Mouse (Mus musculus) heart, adult 2 months (tissue): ENCODE results near the gene Cpt1b. TPM values are rescaled to one million over a fixed set of nuclear protein-coding genes. Genes with fewer than 3 reads are reported as not detected.
A peak's percentile ranks its signal among the peaks of the same experiment; 100 is the strongest.

Experiments
- DNase-seq, 2 experiments: peaks; one replicate each; pipeline ENCODE4 v3.0.0; 2021
- H3K27ac ChIP-seq: fragments of 200-600 bp; 2 replicates; pipeline ENCODE4 v1.8.1; 2022
- H3K27me3 ChIP-seq: fragments of 200-500 bp; 2 replicates; pipeline ENCODE4 v1.6.1; 2012; ENCODE audit warnings: mild to moderate bottlenecking, low read length, inconsistent platforms, mixed read lengths; ENCODE audit not compliant: control insufficient read depth, insufficient read depth
- H3K36me3 ChIP-seq: fragments of 200-500 bp; 2 replicates; pipeline ENCODE4 v1.6.1; 2012; ENCODE audit warnings: low read length, inconsistent platforms; ENCODE audit not compliant: control insufficient read depth, insufficient read depth
- H3K4me1 ChIP-seq: fragments of 200-500 bp; 2 replicates; pipeline ENCODE4 v1.6.1; 2011; ENCODE audit warnings: low read length; ENCODE audit not compliant: control insufficient read depth, insufficient read depth
- H3K4me3 ChIP-seq: fragments of 200-600 bp; 2 replicates; pipeline ENCODE4 v1.8.1; 2022
- H3K79me2 ChIP-seq: fragments of 200-500 bp; replicated peaks from 2 replicates; pipeline ENCODE4 v1.6.1; 2012; ENCODE audit warnings: mild to moderate bottlenecking, inconsistent platforms, low read length, moderate library complexity, mixed read lengths; ENCODE audit not compliant: control insufficient read depth, insufficient read depth
- H3K9ac ChIP-seq: fragments of 200-500 bp; 2 replicates; pipeline ENCODE4 v1.6.1; 2012; ENCODE audit warnings: low read depth, mild to moderate bottlenecking, control low read depth, inconsistent platforms, low read length, mixed read lengths
- CTCF ChIP-seq: fragments of 200-600 bp; IDR thresholded peaks from 2 replicates; pipeline ENCODE4 v1.8.1; 2022; ENCODE audit warnings: antibody characterized with exemption, mild to moderate bottlenecking, moderate library complexity
- EP300 ChIP-seq: fragments of 200-500 bp; IDR thresholded peaks from 2 replicates; pipeline ENCODE4 v1.6.1; 2011; ENCODE audit warnings: low read depth, low read length, control low read depth; ENCODE audit not compliant: insufficient read depth
- POLR2A ChIP-seq: fragments of 200-500 bp; IDR thresholded peaks from 2 replicates; pipeline ENCODE4 v1.6.1; 2011; ENCODE audit warnings: mild to moderate bottlenecking, low read depth, low read length, control low read depth; ENCODE audit not compliant: insufficient read depth
- WGBS: fragments of 180-500 bp; shearing (Covaris S2); methylation state at CpG from one replicate; pipeline ENCODE4 v1.1.7; 2018; 5-methylcytosine and 5-hydroxymethylcytosine counted together
- intact Hi-C: fragments of 180-260 bp; cut with DNase I; formaldehyde crosslinking; loops from one replicate; pipeline ENCODE4 v1.15.1; 2025
- polyA plus RNA-seq: library from polyadenylated mRNA; depleted of rRNA; stranded (reverse); fragments of >200 nt; gene quantifications from 2 replicates; pipeline ENCODE4 v1.2.3, GENCODE M21; 2012
- total RNA-seq, 2 experiments: library from RNA; stranded (reverse); gene quantifications; 2 replicates each; pipeline ENCODE4 v1.2.3; 2021

The Cpt1b gene
- total and polyA plus RNA-seq, 3 experiments, result 565 to 786 (median 584) TPM

- intact Hi-C loops, result loop anchor here (10.0 kb wide), 1 partner anchor 235 kb away; the partner anchor contains the start of genes Mapk11 and Mapk12
- 0 out of 2 replicates have a peak, but pooled peaks cover 2% of the 10 kb centered on the region for H3K27me3 ChIP-seq
- H3K36me3 ChIP-seq, result no peaks in the 10 kb centered on the region
- no peaks in the 10 kb centered on the region for H3K4me1 ChIP-seq
- H3K4me3 ChIP-seq, result peak overlapping the region; percentile 62
- H3K9ac ChIP-seq, result no peak overlapping the region
- peak overlapping the region; percentile 87 for H3K27ac ChIP-seq
- H3K79me2 ChIP-seq, result no peaks in the 10 kb centered on the region
- no peak for TF ChIP-seq CTCF
- no peak for TF ChIP-seq POLR2A
- TF ChIP-seq EP300, result no peak
- WGBS, result 18% methylated on average over 10 of the region's 10 CpGs
- peak; percentile 28 to 59 for DNase-seq
Measured at GRCm38 (mm10) chr15:89379429-89379828, 46.2 kb downstream of the Cpt1b start.

DNA sequence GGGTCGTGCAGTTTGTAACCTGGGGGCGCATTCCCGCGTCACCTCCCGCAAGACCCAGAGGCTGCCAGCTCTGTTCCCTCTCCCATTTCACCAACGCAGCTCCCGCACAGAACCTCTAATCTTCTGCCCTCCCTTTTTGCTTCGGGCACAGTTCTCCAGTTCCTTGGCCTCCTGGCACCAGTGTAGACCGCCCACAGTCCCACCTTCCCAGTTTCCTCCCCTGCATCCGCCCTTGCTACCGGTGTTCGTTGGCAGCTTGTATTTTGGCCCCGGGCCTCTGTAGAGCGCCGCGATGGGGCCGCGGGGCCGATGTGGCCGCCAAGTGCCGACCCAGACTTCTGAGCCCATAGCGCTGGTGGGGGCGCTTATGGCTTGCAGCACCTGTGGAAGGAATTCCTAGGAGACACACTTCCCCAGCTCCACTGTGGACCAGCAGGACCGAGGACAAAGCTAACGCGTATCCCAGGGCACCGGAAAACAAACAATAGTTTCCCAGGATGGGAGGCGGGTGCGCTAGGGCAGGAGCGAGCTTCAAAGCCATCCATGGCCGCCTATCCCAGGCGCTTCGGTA lies 46.7 kb downstream of the Cpt1b start, which contains the start of gene Odf3b:
Gene Odf3b (minus strand): TSS at position 452 of the 571 bp plus-strand sequence.
- no peaks in the 10 kb centered on the region for H3K79me2 ChIP-seq
- H3K27ac ChIP-seq, result peak within 1 kb of the TSS; percentile 87
- no peak for TF ChIP-seq EP300
- TF ChIP-seq POLR2A, result peak; percentile 45; the same call in 1 of the 2 replicates
- no peaks in the 10 kb centered on the region for H3K36me3 ChIP-seq
- WGBS, result under 1% methylated on average over 32 of the region's 33 CpGs
- peak; percentile 72 for DNase-seq
- intact Hi-C loops, result loop anchor here (10.0 kb wide), 1 partner anchor 234 kb away; the partner anchor contains the start of genes Mapk11 and Mapk12
- no peaks in the 10 kb centered on the region for H3K4me1 ChIP-seq
- H3K27me3 ChIP-seq, result 0 out of 2 replicates have a peak, but pooled peaks cover 2% of the 10 kb centered on the region
- H3K4me3 ChIP-seq, result peak within 1 kb of the TSS; percentile 62
- peak within 1 kb of the TSS; percentile 35 for H3K9ac ChIP-seq

GRCm38 (mm10) chr15:89377938-89378828 lies 47.5 kb downstream of the Cpt1b start:
- Histone ChIP-seq H3K27me3 (0 out of 2 replicates have a peak, but pooled peaks cover 2% of the 10 kb centered on the region), H3K27ac (peak overlapping the region; percentile 87), H3K9ac (peak overlapping the region; percentile 35), H3K79me2 (no peaks in the 10 kb centered on the region), H3K4me1 (peaks cover 1% of the 10 kb centered on the region; the same call in 1 of the 2 replicates), H3K4me3 (peak overlapping the region; percentile 62), H3K36me3 (no peaks in the 10 kb centered on the region)
- DNase-seq, result no peak
- 20% methylated on average over 46 of the region's 46 CpGs for WGBS
- TF ChIP-seq EP300 (no peak), CTCF (no peak), POLR2A (no peak)
- intact Hi-C loops, result loop anchor here (10.0 kb wide), 1 partner anchor 233 kb away; the partner anchor contains the start of genes Mapk11 and Mapk12

DNA sequence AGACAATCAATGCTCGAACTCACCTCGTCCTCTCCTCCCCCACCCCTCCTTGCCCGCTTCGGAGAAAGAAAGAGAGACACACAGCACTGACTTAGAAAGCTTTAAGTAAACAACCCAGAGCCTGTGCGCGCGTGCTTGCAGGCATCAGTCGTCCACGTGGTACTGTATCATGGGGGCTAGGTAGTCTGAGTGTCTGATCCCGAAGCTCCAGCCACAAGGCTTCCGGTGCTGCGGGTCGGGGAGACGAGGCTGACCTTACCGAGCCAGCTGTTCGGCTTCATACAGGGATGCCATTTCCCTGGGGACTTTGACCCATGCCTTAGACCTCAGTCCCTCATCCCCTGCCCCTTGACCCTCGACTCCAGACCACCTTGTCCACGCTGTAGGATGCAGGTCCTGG lies 48.3 kb downstream of the Cpt1b start:
- no peak for TF ChIP-seq CTCF
- WGBS, result 14% methylated on average over 18 of the region's 18 CpGs
- DNase-seq, result no peak
- intact Hi-C loops, result loop anchor here (10.0 kb wide), 1 partner anchor 233 kb away; the partner anchor contains the start of genes Mapk11 and Mapk12
- Histone ChIP-seq H3K9ac (no peak overlapping the region), H3K27me3 (0 out of 2 replicates have a peak, but pooled peaks cover 2% of the 10 kb centered on the region), H3K4me1 (peaks cover 7% of the 10 kb centered on the region), H3K36me3 (no peaks in the 10 kb centered on the region), H3K27ac (no peak overlapping the region), H3K4me3 (no peak overlapping the region), H3K79me2 (no peaks in the 10 kb centered on the region)

DNA sequence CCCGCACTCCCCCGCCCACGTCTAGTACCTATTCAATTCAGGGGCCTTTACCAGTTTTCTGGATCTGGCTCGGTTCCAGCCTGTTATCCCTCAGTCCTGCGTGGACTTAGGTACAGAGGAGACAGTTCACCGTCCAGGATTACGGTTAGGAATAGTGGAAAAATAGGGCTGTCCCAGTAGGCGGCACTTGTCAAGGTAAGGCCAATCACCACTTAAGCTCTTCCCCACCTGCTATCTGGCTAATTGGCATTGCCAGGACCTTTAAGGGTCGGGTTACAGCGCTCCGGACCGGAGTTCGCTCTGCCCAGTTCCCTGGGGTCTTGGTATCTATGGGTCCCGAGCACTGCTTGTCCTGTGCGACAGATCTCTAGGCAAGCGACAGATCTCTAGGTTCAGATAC lies 48.7 kb downstream of the Cpt1b start, which contains the start of gene Tymp:
Gene Tymp (minus strand): TSS at position 83 of the 400 bp plus-strand sequence.
- WGBS, result 42% methylated on average over 16 of the region's 16 CpGs
- intact Hi-C loops, result loop anchor here (10.0 kb wide), 1 partner anchor 232 kb away; the partner anchor contains the start of genes Mapk11 and Mapk12
- TF ChIP-seq POLR2A (no peak), CTCF (no peak), EP300 (no peak)

More for the DNA sequence above, 48.7 kb downstream of the Cpt1b start, which contains the start of gene Tymp:
- Histone ChIP-seq H3K9ac (no peak within 1 kb of the TSS), H3K79me2 (no peaks in the 10 kb centered on the region), H3K4me3 (no peak within 1 kb of the TSS), H3K27me3 (0 out of 2 replicates have a peak, but pooled peaks cover 2% of the 10 kb centered on the region), H3K4me1 (peaks cover 7% of the 10 kb centered on the region), H3K27ac (no peak within 1 kb of the TSS), H3K36me3 (no peaks in the 10 kb centered on the region)
- DNase-seq, result no peak
